Mouse (Mus musculus) inflammation-experienced regulatory T-cells, adult 6 months (primary cell): ENCODE results near the gene Jakmip3. TPM values are rescaled to one million over a fixed set of nuclear protein-coding genes. Genes with fewer than 3 reads are reported as not detected.

Experiments
- ATAC-seq: one replicate; pipeline ENCODE4 v1.8.0; 2017
- polyA plus RNA-seq, 3 experiments: library from polyadenylated mRNA; unstranded; fragments of 100-300 nt; shearing (Covaris generic); gene quantifications; one replicate each; pipeline ENCODE4 v1.2.1; 2017

The Jakmip3 gene
- polyA plus RNA-seq, 3 experiments from 2014 or later, result 0.09 to 0.33 TPM; not detected in 1

- ATAC-seq, result peak; percentile 46
Measured at GRCm38 (mm10) chr7:139068182-139068623, 127.7 kb downstream of the Jakmip3 start.

GRCm38 (mm10) chr7:139074189-139074588 lies 133.7 kb downstream of the Jakmip3 start:
- ATAC-seq, result no peak

GRCm38 (mm10) chr7:139075054-139075794 lies 134.7 kb downstream of the Jakmip3 start:
- ATAC-seq, result no peak

GRCm38 (mm10) chr7:139077283-139077682 lies 136.8 kb downstream of the Jakmip3 start:
- ATAC-seq, result no peak

GRCm38 (mm10) chr7:139078181-139078580 lies 137.7 kb downstream of the Jakmip3 start:
- ATAC-seq, result no peak

GRCm38 (mm10) chr7:139079141-139079540 lies 138.6 kb downstream of the Jakmip3 start:
- ATAC-seq, result no peak

GRCm38 (mm10) chr7:139080714-139081113 lies 140.2 kb downstream of the Jakmip3 start:
- ATAC-seq, result no peak

GRCm38 (mm10) chr7:139081158-139081557 lies 140.6 kb downstream of the Jakmip3 start:
- no peak for ATAC-seq

GRCm38 (mm10) chr7:139082281-139082680 lies 141.8 kb downstream of the Jakmip3 start:
- ATAC-seq, result no peak

GRCm38 (mm10) chr7:139084316-139084715 lies 143.8 kb downstream of the Jakmip3 start:
- ATAC-seq, result no peak

GRCm38 (mm10) chr7:139085629-139086194 lies 145.2 kb downstream of the Jakmip3 start, which contains the start of gene Dpysl4:
Gene Dpysl4, plus strand, starts transcription at chr7:139086001.
- no peak for ATAC-seq

- no peak for ATAC-seq
Measured at GRCm38 (mm10) chr7:139086195-139087158, 145.9 kb downstream of the Jakmip3 start.

GRCm38 (mm10) chr7:139087801-139088200 lies 147.3 kb downstream of the Jakmip3 start:
- no peak for ATAC-seq

- no peak for ATAC-seq
Measured at GRCm38 (mm10) chr7:139089892-139090874, 149.7 kb downstream of the Jakmip3 start.

GRCm38 (mm10) chr7:139091681-139092080 lies 151.2 kb downstream of the Jakmip3 start:
- no peak for ATAC-seq

- ATAC-seq, result no peak
Measured at GRCm38 (mm10) chr7:139092676-139093075, 152.1 kb downstream of the Jakmip3 start.

GRCm38 (mm10) chr7:139093124-139093523 lies 152.6 kb downstream of the Jakmip3 start:
- ATAC-seq, result no peak

- no peak for ATAC-seq
Measured at GRCm38 (mm10) chr7:139093781-139094180, 153.3 kb downstream of the Jakmip3 start.

GRCm38 (mm10) chr7:139094761-139095160 lies 154.2 kb downstream of the Jakmip3 start:
- no peak for ATAC-seq

- ATAC-seq, result no peak
Measured at GRCm38 (mm10) chr7:139095282-139095681, 154.8 kb downstream of the Jakmip3 start.

- no peak for ATAC-seq
Measured at GRCm38 (mm10) chr7:139096399-139096798, 155.9 kb downstream of the Jakmip3 start.
